Mouse (Mus musculus): Measurements from ENCODE around the gene March4. TPM values are rescaled to one million over a fixed set of nuclear protein-coding genes. Genes with fewer than 3 reads are reported as not detected.

March4 gene
- polyA plus RNA-seq, 1 experiment from 2014 or later, result 0.92 TPM

GRCm38 (mm10) chr1:72574608-72575007 lies 37.9 kb upstream of the March4 start:
- Histone ChIP-seq H3K9ac (ENCODE audit: low read length) (no peak overlapping the region), H3K27me3 (ENCODE audit: control insufficient read depth, insufficient read depth, low read length) (no peaks in the 10 kb centered on the region; the same call in 1 of the 2 replicates), H3K4me2 (no peak overlapping the region), H3K9me3 (ENCODE audit: control insufficient read depth, low read length) (no peaks in the 10 kb centered on the region), H3K4me1 (ENCODE audit: control insufficient read depth, insufficient read depth, low read length) (peaks cover 13% of the 10 kb centered on the region; the same call in 1 of the 2 replicates), H3K36me3 (ENCODE audit: control insufficient read depth, insufficient read depth, low read length) (no peaks in the 10 kb centered on the region), H3K4me3 (ENCODE audit: low read depth, low read length) (no peak overlapping the region), H3K27ac (ENCODE audit: low read depth, low read length) (no peak overlapping the region)
- no peak for ATAC-seq (ENCODE audit: low FRiP score)
- DNase-seq (ENCODE audit: low spot score, missing footprints), result no peak
- WGBS, result 56% methylated on average over 7 of the region's 7 CpGs

DNA sequence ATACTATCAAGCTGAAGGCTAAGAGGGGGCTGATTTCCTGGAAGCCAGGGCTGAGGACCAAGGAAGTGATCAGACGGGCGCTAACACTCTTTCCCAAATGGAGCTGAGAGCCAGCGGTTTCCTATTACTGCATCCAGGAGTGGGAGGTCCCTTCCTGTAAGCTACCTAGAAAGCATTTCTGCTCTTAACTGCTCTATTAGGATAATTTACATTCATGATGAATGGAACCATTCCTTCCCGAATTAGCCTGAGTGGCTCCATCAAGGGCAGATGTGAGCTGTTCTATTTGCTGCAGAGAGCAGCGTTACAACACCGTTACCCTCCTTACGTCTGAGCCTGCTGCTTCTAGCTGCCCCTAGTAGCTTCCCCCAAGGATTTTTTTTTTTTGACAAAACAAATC lies 37.3 kb upstream of the March4 start:
- DNase-seq (ENCODE audit: low spot score, missing footprints), result no peak
- no peak for ATAC-seq (ENCODE audit: low FRiP score)
- Histone ChIP-seq H3K9ac (ENCODE audit: low read length) (no peak overlapping the region), H3K27me3 (ENCODE audit: control insufficient read depth, insufficient read depth, low read length) (no peaks in the 10 kb centered on the region; the same call in 1 of the 2 replicates), H3K4me2 (no peak overlapping the region), H3K36me3 (ENCODE audit: control insufficient read depth, insufficient read depth, low read length) (no peaks in the 10 kb centered on the region), H3K27ac (ENCODE audit: low read depth, low read length) (no peak overlapping the region), H3K4me3 (ENCODE audit: low read depth, low read length) (no peak overlapping the region), H3K4me1 (ENCODE audit: control insufficient read depth, insufficient read depth, low read length) (peaks cover 17% of the 10 kb centered on the region; the same call in 1 of the 2 replicates), H3K9me3 (ENCODE audit: control insufficient read depth, low read length) (no peaks in the 10 kb centered on the region)
- 85% methylated on average over 7 of the region's 7 CpGs for WGBS

DNA sequence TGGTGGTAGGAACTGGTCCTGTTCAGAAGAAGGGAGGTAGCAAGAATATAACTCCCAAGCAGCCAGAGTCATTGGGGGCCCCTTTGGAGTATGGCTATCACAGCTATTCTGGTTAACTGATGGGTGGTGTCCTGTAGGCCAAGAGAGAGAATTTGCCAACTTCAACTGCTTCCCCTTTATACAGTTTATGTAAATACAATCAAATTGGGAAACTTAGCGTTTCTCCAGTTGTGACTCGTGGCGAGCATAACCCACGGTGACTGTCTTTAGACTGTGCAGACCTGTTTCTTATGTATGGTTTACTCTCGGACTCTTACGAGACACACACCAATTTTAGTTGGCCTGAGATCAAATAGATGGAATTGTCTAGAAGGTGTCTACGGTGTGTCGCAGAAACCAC lies 32.0 kb upstream of the March4 start:
- 94% methylated on average over 8 of the region's 8 CpGs for WGBS
- H3K4me2 ChIP-seq, result no peak overlapping the region
- H3K4me3 ChIP-seq (ENCODE audit: low read depth, low read length), result no peak overlapping the region
- ATAC-seq (ENCODE audit: low FRiP score) (no peak), DNase-seq (ENCODE audit: low spot score, missing footprints) (no peak)
- H3K4me1 ChIP-seq (ENCODE audit: control insufficient read depth, insufficient read depth, low read length), result peaks cover 7% of the 10 kb centered on the region; the same call in 1 of the 2 replicates
- no peaks in the 10 kb centered on the region for H3K36me3 ChIP-seq (ENCODE audit: control insufficient read depth, insufficient read depth, low read length)
- H3K9ac ChIP-seq (ENCODE audit: low read length), result no peak overlapping the region
- H3K27me3 ChIP-seq (ENCODE audit: control insufficient read depth, insufficient read depth, low read length), result no peaks in the 10 kb centered on the region
- H3K9me3 ChIP-seq (ENCODE audit: control insufficient read depth, low read length), result no peaks in the 10 kb centered on the region
- no peak overlapping the region for H3K27ac ChIP-seq (ENCODE audit: low read depth, low read length)

DNA sequence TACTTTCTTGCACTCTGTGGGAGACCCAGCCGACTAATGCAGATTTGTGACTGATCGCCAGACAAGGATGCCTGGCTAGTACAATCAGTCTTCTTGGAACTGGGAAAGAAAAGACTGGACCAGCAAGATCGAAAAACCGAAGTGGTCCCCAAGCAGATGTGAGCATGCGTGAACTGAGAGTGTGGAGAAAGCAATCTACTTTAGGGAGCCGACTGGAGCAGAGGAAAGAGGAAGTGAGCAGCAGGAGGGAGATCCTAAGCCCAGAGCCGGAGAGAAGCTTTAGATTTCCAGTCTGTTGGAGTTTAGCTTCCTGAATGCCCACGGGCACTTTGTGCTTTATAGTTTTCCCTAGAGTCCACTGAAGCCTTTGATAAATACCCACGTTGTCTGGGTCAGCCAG lies 30.3 kb upstream of the March4 start:
- H3K27ac ChIP-seq (ENCODE audit: low read depth, low read length), result no peak overlapping the region
- H3K4me3 ChIP-seq (ENCODE audit: low read depth, low read length), result no peak overlapping the region
- no peaks in the 10 kb centered on the region for H3K9me3 ChIP-seq (ENCODE audit: control insufficient read depth, low read length)
- no peak overlapping the region for H3K9ac ChIP-seq (ENCODE audit: low read length)
- no peaks in the 10 kb centered on the region for H3K27me3 ChIP-seq (ENCODE audit: control insufficient read depth, insufficient read depth, low read length)
- H3K36me3 ChIP-seq (ENCODE audit: control insufficient read depth, insufficient read depth, low read length), result no peaks in the 10 kb centered on the region
- 42% methylated on average over 9 of the region's 9 CpGs for WGBS
- ATAC-seq (ENCODE audit: low FRiP score), result no peak
- H3K4me2 ChIP-seq, result peak overlapping the region; percentile 25; the same call in 1 of the 2 replicates
- peaks cover 7% of the 10 kb centered on the region; the same call in 1 of the 2 replicates for H3K4me1 ChIP-seq (ENCODE audit: control insufficient read depth, insufficient read depth, low read length)
- DNase-seq (ENCODE audit: low spot score, missing footprints), result peak; percentile 88

DNA sequence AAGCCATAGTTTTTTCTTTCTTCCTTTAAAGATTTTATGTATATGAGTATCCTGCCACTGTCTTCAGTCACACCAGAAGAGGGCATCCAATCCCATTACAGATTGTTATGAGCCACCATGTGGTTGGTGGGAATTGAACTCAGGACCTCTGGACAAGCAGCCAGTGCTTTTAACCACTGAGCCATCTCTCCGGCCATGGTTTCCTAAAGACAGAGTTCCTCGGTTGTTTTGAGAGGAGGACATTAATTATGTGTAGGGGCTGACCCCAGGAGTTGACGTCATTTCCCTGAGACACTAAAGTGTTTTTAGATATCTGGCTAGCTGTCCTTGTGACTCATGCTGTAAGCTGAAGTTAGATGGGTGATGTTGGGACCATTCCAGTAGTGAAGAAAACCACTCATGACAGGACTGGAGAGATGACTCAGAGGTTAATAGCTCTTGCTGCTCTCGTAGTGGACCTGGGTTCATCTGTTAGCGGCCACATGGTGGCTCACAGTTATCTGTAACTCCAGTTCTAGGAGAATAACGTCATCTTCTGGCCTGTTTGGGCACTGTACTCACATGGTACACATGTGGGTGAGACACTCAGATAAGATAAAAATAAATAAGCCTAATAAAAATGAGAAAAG lies 27.7 kb upstream of the March4 start:
- no peaks in the 10 kb centered on the region for H3K27me3 ChIP-seq (ENCODE audit: control insufficient read depth, insufficient read depth, low read length)
- WGBS, result 86% methylated on average over 6 of the region's 6 CpGs
- H3K4me3 ChIP-seq (ENCODE audit: low read depth, low read length), result no peak overlapping the region

GRCm38 (mm10) chr1:72558625-72559024 lies 21.9 kb upstream of the March4 start:
- Histone ChIP-seq H3K9me3 (ENCODE audit: control insufficient read depth, low read length) (no peaks in the 10 kb centered on the region), H3K36me3 (ENCODE audit: control insufficient read depth, insufficient read depth, low read length) (no peaks in the 10 kb centered on the region), H3K4me3 (ENCODE audit: low read depth, low read length) (no peak overlapping the region), H3K27me3 (ENCODE audit: control insufficient read depth, insufficient read depth, low read length) (no peaks in the 10 kb centered on the region), H3K4me2 (no peak overlapping the region), H3K9ac (ENCODE audit: low read length) (no peak overlapping the region), H3K27ac (ENCODE audit: low read depth, low read length) (no peak overlapping the region), H3K4me1 (ENCODE audit: control insufficient read depth, insufficient read depth, low read length) (no peaks in the 10 kb centered on the region)
- peak; percentile 67 for DNase-seq (ENCODE audit: low spot score, missing footprints)
- WGBS, result 50% methylated on average over 2 of the region's 2 CpGs
- ATAC-seq (ENCODE audit: low FRiP score), result no peak

More for the DNA sequence above, 27.7 kb upstream of the March4 start:
- Histone ChIP-seq H3K36me3 (ENCODE audit: control insufficient read depth, insufficient read depth, low read length) (no peaks in the 10 kb centered on the region), H3K4me1 (ENCODE audit: control insufficient read depth, insufficient read depth, low read length) (peaks cover 4% of the 10 kb centered on the region; the same call in 1 of the 2 replicates), H3K9ac (ENCODE audit: low read length) (no peak overlapping the region), H3K4me2 (no peak overlapping the region), H3K9me3 (ENCODE audit: control insufficient read depth, low read length) (no peaks in the 10 kb centered on the region), H3K27ac (ENCODE audit: low read depth, low read length) (no peak overlapping the region)
- ATAC-seq (ENCODE audit: low FRiP score) (no peak), DNase-seq (ENCODE audit: low spot score, missing footprints) (no peak)

GRCm38 (mm10) chr1:72556471-72556870 lies 19.7 kb upstream of the March4 start:
- H3K36me3 ChIP-seq (ENCODE audit: control insufficient read depth, insufficient read depth, low read length), result no peaks in the 10 kb centered on the region
- H3K4me1 ChIP-seq (ENCODE audit: control insufficient read depth, insufficient read depth, low read length), result no peaks in the 10 kb centered on the region
- no peak overlapping the region for H3K4me3 ChIP-seq (ENCODE audit: low read depth, low read length)
- 80% methylated on average over 3 of the region's 3 CpGs for WGBS
- no peak overlapping the region for H3K4me2 ChIP-seq
- DNase-seq (ENCODE audit: low spot score, missing footprints) (no peak), ATAC-seq (ENCODE audit: low FRiP score) (no peak)
- no peaks in the 10 kb centered on the region for H3K9me3 ChIP-seq (ENCODE audit: control insufficient read depth, low read length)
- no peak overlapping the region for H3K9ac ChIP-seq (ENCODE audit: low read length)
- H3K27me3 ChIP-seq (ENCODE audit: control insufficient read depth, insufficient read depth, low read length), result no peaks in the 10 kb centered on the region
- no peak overlapping the region for H3K27ac ChIP-seq (ENCODE audit: low read depth, low read length)

GRCm38 (mm10) chr1:72550317-72550716 lies 13.6 kb upstream of the March4 start:
- Histone ChIP-seq H3K4me2 (no peak overlapping the region), H3K4me1 (ENCODE audit: control insufficient read depth, insufficient read depth, low read length) (no peaks in the 10 kb centered on the region), H3K9me3 (ENCODE audit: control insufficient read depth, low read length) (no peaks in the 10 kb centered on the region), H3K27me3 (ENCODE audit: control insufficient read depth, insufficient read depth, low read length) (no peaks in the 10 kb centered on the region), H3K4me3 (ENCODE audit: low read depth, low read length) (no peak overlapping the region), H3K36me3 (ENCODE audit: control insufficient read depth, insufficient read depth, low read length) (no peaks in the 10 kb centered on the region), H3K27ac (ENCODE audit: low read depth, low read length) (no peak overlapping the region), H3K9ac (ENCODE audit: low read length) (no peak overlapping the region)
- ATAC-seq (ENCODE audit: low FRiP score) (no peak), DNase-seq (ENCODE audit: low spot score, missing footprints) (no peak)
- 97% methylated on average over 2 of the region's 2 CpGs for WGBS

DNA sequence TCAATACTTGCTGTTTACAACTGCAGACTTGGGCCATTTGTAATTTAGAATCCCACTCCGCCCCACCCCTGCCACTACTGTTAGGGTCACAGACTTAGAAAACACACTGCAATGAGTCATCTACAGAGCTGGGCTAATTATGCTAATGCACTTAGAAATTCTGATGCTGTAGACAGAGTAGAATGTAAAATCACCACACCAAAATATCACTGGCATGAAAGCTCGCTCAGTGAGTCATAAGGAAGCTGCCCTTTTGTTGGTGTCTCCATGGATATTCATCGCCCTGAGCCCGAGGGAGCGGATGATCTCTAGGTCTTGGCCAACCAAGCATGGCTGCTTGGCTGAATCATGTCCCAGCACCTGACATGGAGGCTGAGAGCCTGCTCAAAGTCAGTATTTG lies 1.5 kb upstream of the March4 start:
- DNase-seq (ENCODE audit: low spot score, missing footprints) (no peak), ATAC-seq (ENCODE audit: low FRiP score) (no peak)
- peaks cover 9% of the 10 kb centered on the region for H3K4me1 ChIP-seq (ENCODE audit: control insufficient read depth, insufficient read depth, low read length)
- no peaks in the 10 kb centered on the region for H3K36me3 ChIP-seq (ENCODE audit: control insufficient read depth, insufficient read depth, low read length)
- H3K4me2 ChIP-seq, result no peak overlapping the region
- H3K27me3 ChIP-seq (ENCODE audit: control insufficient read depth, insufficient read depth, low read length), result peaks cover 20% of the 10 kb centered on the region
- 68% methylated on average over 5 of the region's 5 CpGs for WGBS
- no peak overlapping the region for H3K4me3 ChIP-seq (ENCODE audit: low read depth, low read length)
- no peak overlapping the region for H3K9ac ChIP-seq (ENCODE audit: low read length)
- no peaks in the 10 kb centered on the region for H3K9me3 ChIP-seq (ENCODE audit: control insufficient read depth, low read length)
- no peak overlapping the region for H3K27ac ChIP-seq (ENCODE audit: low read depth, low read length)
